Comparison of ENCODE assay signal across 24 mouse cellular contexts in the genomic region with DNA sequence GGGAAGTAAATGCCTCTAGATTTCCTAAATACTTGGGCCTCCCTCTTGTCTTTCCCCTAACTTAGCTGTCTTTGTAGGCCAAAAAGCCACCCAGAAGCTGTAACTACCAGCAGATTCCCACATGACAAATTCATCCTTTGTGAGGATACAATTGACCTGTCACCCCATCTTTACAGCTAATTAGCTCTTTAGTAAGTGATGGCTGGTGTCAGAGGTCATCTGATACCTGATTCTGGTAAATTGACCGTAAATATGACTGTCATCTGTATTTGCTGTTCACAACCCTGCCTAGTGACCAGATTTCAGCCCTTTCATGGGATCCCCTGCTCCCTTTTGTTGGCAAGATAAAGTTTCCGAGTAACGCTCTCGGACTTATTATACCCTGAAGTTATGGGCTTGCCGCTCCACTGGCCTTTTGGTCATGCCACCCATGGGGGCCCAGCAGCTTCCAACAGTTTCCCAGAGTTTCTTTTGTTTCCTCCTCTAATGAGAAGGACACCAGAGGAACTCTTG.
DNase-seq lines count a peak whose midpoint lies in the region; ATAC-seq and TF ChIP-seq lines count a peak whose summit lies in the region.
"Had no signal": no experiment of that assay in that cellular context is flagged by ENCODE, and none has a peak within 500 bp of the region (broad histone marks: within the 10 kb centered on the region; RNA-seq: fewer than 3 reads in every experiment).

No protein-coding gene starts in this region.

- TF ChIP-seq CTCF in kidney, postnatal 0 days (IDR thresholded peaks at IDR 0.05; ENCODE audit: low read depth) = no peak
- no peak for TF ChIP-seq CTCF in intestine, postnatal 0 days (IDR thresholded peaks at IDR 0.05; ENCODE audit: low read depth)

- DNase-seq in kidney, postnatal 0 days (ENCODE audit: low spot score) = peak; percentile 52
- DNase-seq in kidney, postnatal 4 days = no peak
- peak; percentile 62 for DNase-seq in embryo, embryonic 11 days
- peak; percentile 38 for DNase-seq in embryonic facial prominence, embryonic 14.5 days (ENCODE audit: low spot score)
- no peak for DNase-seq in right cerebral cortex, adult 18-20 months
- DNase-seq: adrenal gland, adult 8-10 months; cerebellum, adult 8-10 months; cerebellum, postnatal 25 days; gastrocnemius, postnatal 14 days; heart, postnatal 14 days; kidney, adult 18-20 months; kidney, postnatal 14 days; right cerebral cortex, postnatal 4 days; thymus, adult 2 months had no signal

- H3K36me3 ChIP-seq in kidney, postnatal 0 days (ENCODE audit: insufficient read depth, low read length) = no peaks in the 10 kb centered on the region
- H3K36me3 ChIP-seq in embryonic facial prominence, embryonic 14.5 days (ENCODE audit: control insufficient read depth, insufficient read depth, low read length) = no peaks in the 10 kb centered on the region
- no peaks in the 10 kb centered on the region for H3K36me3 ChIP-seq in intestine, postnatal 0 days (ENCODE audit: control insufficient read depth, insufficient read depth)
- H3K36me3 ChIP-seq: hindbrain, embryonic 13.5 days; limb, embryonic 12.5 days; lung, embryonic 15.5 days; midbrain, embryonic 12.5 days; neural tube, embryonic 15.5 days had no signal

- H3K4me2 ChIP-seq in kidney, postnatal 0 days (ENCODE audit: low read length) = no peak overlapping the region
- H3K4me2 ChIP-seq in embryonic facial prominence, embryonic 14.5 days (ENCODE audit: low read depth, low read length) = no peak overlapping the region
- no peak overlapping the region for H3K4me2 ChIP-seq in intestine, postnatal 0 days (replicated peaks; ENCODE audit: low read depth)
- H3K4me2 ChIP-seq: hindbrain, embryonic 13.5 days; limb, embryonic 12.5 days; liver, embryonic 11.5 days; lung, embryonic 15.5 days; midbrain, embryonic 12.5 days; neural tube, embryonic 15.5 days had no signal

- H3K4me1 ChIP-seq in kidney, postnatal 0 days (replicated peaks; ENCODE audit: insufficient read depth, low read length) = no peaks in the 10 kb centered on the region; the same call in 1 of the 2 replicates
- peaks cover 5% of the 10 kb centered on the region; the same call in 1 of the 2 replicates for H3K4me1 ChIP-seq in embryonic facial prominence, embryonic 14.5 days (ENCODE audit: control insufficient read depth, insufficient read depth, low read length)
- H3K4me1 ChIP-seq in intestine, postnatal 0 days (replicated peaks; ENCODE audit: control insufficient read depth, insufficient read depth, low read length) = no peaks in the 10 kb centered on the region
- H3K4me1 ChIP-seq: hindbrain, embryonic 13.5 days; limb, embryonic 12.5 days; lung, embryonic 15.5 days had no signal

- H3K27ac ChIP-seq in kidney, postnatal 0 days = no peak overlapping the region
- H3K27ac ChIP-seq in embryonic facial prominence, embryonic 14.5 days (replicated peaks; ENCODE audit: low read depth, low read length) = no peak overlapping the region
- no peak overlapping the region for H3K27ac ChIP-seq in intestine, postnatal 0 days (ENCODE audit: low read depth, low read length)
- H3K27ac ChIP-seq: hindbrain, embryonic 13.5 days; left cerebral cortex, adult 2 months; limb, embryonic 12.5 days; lung, embryonic 15.5 days; midbrain, embryonic 12.5 days; neural tube, embryonic 15.5 days had no signal

- ATAC-seq in kidney, postnatal 0 days (replicated peaks; ENCODE audit: low FRiP score, low read depth) = no peak
- peak; percentile 30; the same call in 1 of the 2 replicates for ATAC-seq in embryonic facial prominence, embryonic 14.5 days (ENCODE audit: low read depth)
- ATAC-seq in intestine, postnatal 0 days = no peak
- ATAC-seq: forebrain, embryonic 14.5 days had no signal

- 45% methylated on average over 5 of the region's 5 CpGs for WGBS in kidney, postnatal 0 days
- 48% methylated on average over 5 of the region's 5 CpGs for WGBS in embryonic facial prominence, embryonic 14.5 days
- WGBS in intestine, postnatal 0 days = 65% methylated on average over 5 of the region's 5 CpGs

- no peaks in the 10 kb centered on the region for H3K9me3 ChIP-seq in kidney, postnatal 0 days (replicated peaks; ENCODE audit: low read length)
- H3K9me3 ChIP-seq in embryonic facial prominence, embryonic 14.5 days (ENCODE audit: control insufficient read depth, low read length) = no peaks in the 10 kb centered on the region
- no peaks in the 10 kb centered on the region for H3K9me3 ChIP-seq in intestine, postnatal 0 days (ENCODE audit: control insufficient read depth)
- H3K9me3 ChIP-seq: hindbrain, embryonic 13.5 days; limb, embryonic 12.5 days; lung, embryonic 15.5 days; midbrain, embryonic 12.5 days; neural tube, embryonic 15.5 days had no signal

- H3K27me3 ChIP-seq in kidney, postnatal 0 days (ENCODE audit: insufficient read depth, low read length) = no peaks in the 10 kb centered on the region
- no peaks in the 10 kb centered on the region for H3K27me3 ChIP-seq in embryonic facial prominence, embryonic 14.5 days (replicated peaks; ENCODE audit: control insufficient read depth, insufficient read depth, low read length)
- no peaks in the 10 kb centered on the region for H3K27me3 ChIP-seq in intestine, postnatal 0 days (replicated peaks; ENCODE audit: control insufficient read depth, insufficient read depth, low read length)
- H3K27me3 ChIP-seq: CH12.LX; lung, embryonic 15.5 days had no signal

- no peak overlapping the region for H3K4me3 ChIP-seq in kidney, postnatal 0 days (replicated peaks; ENCODE audit: low read depth, low read length)
- no peak overlapping the region for H3K4me3 ChIP-seq in embryonic facial prominence, embryonic 14.5 days (ENCODE audit: low read depth, low read length)
- no peak overlapping the region for H3K4me3 ChIP-seq in intestine, postnatal 0 days (ENCODE audit: low read depth, low read length)
- H3K4me3 ChIP-seq: hindbrain, embryonic 13.5 days; left cerebral cortex, adult 2 months; limb, embryonic 12.5 days; lung, embryonic 15.5 days; midbrain, embryonic 12.5 days; neural tube, embryonic 15.5 days had no signal

- no peak overlapping the region for H3K9ac ChIP-seq in kidney, postnatal 0 days (ENCODE audit: low read depth, low read length)
- no peak overlapping the region for H3K9ac ChIP-seq in embryonic facial prominence, embryonic 14.5 days (ENCODE audit: low read depth, low read length)
- H3K9ac ChIP-seq in intestine, postnatal 0 days (ENCODE audit: low read depth, low read length) = no peak overlapping the region
- H3K9ac ChIP-seq: hindbrain, embryonic 13.5 days; limb, embryonic 12.5 days; lung, embryonic 15.5 days; midbrain, embryonic 12.5 days; neural tube, embryonic 15.5 days had no signal

Comparison
In these comparisons a context has a peak if more than half of its experiments do, and no peak if none do; other contexts are left out.
1. DNase-seq: peak in kidney, postnatal 0 days (single experiment), embryo, embryonic 11 days (single experiment) and embryonic facial prominence, embryonic 14.5 days (single experiment); none in kidney, postnatal 4 days (0 of 2) and right cerebral cortex, adult 18-20 months (single experiment).